Mouse (Mus musculus): ENCODE measurements at regions not wholly inside any gene's neighbourhood (a gene's known extent, or its start where the extent isn't known, plus 50 kb on each side); places are given as distances from the start of the nearest gene placed in this dataset. TPM values are rescaled to one million over a fixed set of nuclear protein-coding genes. Genes with fewer than 3 reads are reported as not detected.

DNA sequence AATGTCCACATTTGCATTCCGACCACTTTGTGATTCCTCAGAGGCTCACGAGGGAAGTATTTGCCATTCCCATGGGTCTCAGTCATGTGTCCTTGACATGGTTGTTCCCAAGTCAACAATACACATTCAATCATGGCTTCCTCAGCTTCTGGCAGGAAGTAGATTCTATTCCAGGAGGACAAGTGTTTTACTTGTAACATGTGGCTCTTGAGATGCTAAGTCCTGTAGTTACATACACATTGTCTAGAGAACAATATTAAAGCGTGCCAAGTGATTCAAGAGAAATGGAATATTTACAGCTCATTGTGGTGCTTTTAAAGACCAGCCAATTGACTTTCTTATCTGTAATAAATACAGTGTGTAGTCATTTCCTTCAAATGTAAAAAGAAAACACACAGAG, 66.7 kb upstream of the Pcsk5 start:
- Histone ChIP-seq H3K4me1 (ENCODE audit: control insufficient read depth, insufficient read depth, low read length) (no peaks in the 10 kb centered on the region), H3K9me3 (replicated peaks; ENCODE audit: control insufficient read depth, low read length) (no peaks in the 10 kb centered on the region), H3K27ac (replicated peaks; ENCODE audit: low read depth, low read length) (no peak overlapping the region), H3K27me3 (ENCODE audit: control insufficient read depth, insufficient read depth, low read length) (no peaks in the 10 kb centered on the region), H3K36me3 (replicated peaks; ENCODE audit: control insufficient read depth, insufficient read depth, low read depth, low read length) (no peaks in the 10 kb centered on the region), H3K4me3 (ENCODE audit: low read depth, low read length) (no peak overlapping the region), H3K9ac (replicated peaks; ENCODE audit: low read length) (no peak overlapping the region), H3K4me2 (ENCODE audit: low read depth, low read length) (no peak overlapping the region)
- no peak for DNase-seq (ENCODE audit: low spot score)
- WGBS, result 95% methylated on average over 3 of the region's 3 CpGs
- ATAC-seq (replicated peaks; ENCODE audit: insufficient number of reproducible peaks, low FRiP score, low TSS enrichment, low read depth), result no peak

DNA sequence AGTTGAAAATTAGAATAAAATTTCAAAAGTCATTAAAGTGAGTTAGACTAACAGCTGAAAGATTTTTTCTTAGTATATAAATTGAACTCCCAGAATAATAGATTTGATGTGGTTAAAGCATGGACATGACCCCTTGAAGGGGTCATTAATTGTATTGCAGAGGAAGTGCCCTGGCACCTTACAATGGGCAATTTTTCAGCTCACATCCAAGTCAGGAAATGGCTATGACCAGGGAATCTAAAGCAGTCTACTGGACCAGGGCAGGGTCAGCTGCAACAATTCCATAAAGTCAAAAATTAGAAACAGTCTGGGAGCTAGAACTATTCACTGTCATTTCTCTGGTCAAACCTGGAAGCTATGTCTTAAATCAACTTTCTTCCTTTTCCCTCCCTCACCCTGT, 55.2 kb upstream of the Pcsk5 start:
- Histone ChIP-seq H3K4me2 (ENCODE audit: low read depth, low read length) (no peak overlapping the region), H3K27me3 (ENCODE audit: control insufficient read depth, insufficient read depth, low read length) (no peaks in the 10 kb centered on the region), H3K4me1 (ENCODE audit: control insufficient read depth, insufficient read depth, low read length) (no peaks in the 10 kb centered on the region), H3K9ac (replicated peaks; ENCODE audit: low read length) (no peak overlapping the region), H3K36me3 (replicated peaks; ENCODE audit: control insufficient read depth, insufficient read depth, low read depth, low read length) (no peaks in the 10 kb centered on the region), H3K4me3 (ENCODE audit: low read depth, low read length) (no peak overlapping the region), H3K9me3 (replicated peaks; ENCODE audit: control insufficient read depth, low read length) (no peaks in the 10 kb centered on the region), H3K27ac (replicated peaks; ENCODE audit: low read depth, low read length) (no peak overlapping the region)
- ATAC-seq (replicated peaks; ENCODE audit: insufficient number of reproducible peaks, low FRiP score, low TSS enrichment, low read depth) (no peak), DNase-seq (ENCODE audit: low spot score) (no peak)

Small RNA genes lying in the stretch of these regions (microRNA-seq; reads per million reads assigned to microRNA genes)
- gene Gm23061 (ENCODE audit: borderline number of aligned reads), result not detected
